Mouse (Mus musculus): ENCODE results near the gene Mex3b.

DNA sequence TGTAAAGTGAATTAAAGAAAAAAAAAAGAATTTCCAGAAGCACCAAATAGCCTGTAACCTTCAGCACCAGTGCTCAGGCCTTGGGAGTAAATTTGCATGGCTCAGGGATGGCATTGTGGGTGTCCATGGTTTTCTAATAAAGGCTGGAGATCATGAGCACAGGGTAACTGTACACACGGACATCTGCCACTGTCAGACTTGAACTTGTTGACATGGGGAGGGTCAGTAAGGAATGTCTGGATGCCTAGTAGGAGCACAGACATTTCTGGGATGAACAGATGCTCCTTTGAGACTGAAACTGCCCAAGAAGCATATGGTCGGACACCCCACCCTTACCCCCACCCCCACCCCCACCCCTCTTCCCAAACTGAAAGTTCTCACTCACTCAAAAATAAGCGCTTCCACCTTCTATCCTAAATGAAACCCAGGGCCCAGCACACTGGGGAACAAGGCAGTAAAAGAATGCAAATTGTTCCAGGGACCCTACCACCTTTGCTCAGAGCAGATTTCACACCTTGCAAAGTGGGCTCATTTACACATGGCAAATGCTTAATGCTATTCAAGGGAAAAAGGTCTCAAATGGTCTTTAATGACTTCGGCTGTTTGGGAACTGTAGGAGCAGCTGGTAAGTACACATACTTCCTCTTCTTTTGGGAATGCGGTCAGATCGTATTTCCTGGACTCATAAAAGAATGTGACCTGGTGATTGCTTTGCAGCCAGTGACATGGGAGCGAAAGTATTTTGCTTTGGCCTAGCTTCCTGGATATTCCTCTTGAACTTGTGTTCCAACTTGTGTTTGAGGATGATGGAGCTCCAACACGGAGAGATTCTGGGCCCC lies 32.5 kb downstream of the Mex3b start:
- TF ChIP-seq CTCF (IDR thresholded peaks at IDR 0.05; ENCODE audit: extremely low read depth, insufficient read depth, insufficient read length, insufficient replicate concordance) = no peak
- no peak for TF ChIP-seq POLR2A (IDR thresholded peaks at IDR 0.05; ENCODE audit: low read depth, low read length)

Data from spleen, adult 2 months (tissue).